Comparison of ENCODE assay signal across 26 mouse cellular contexts in genomic region chr3:153510048-153510630, GRCm38 (mm10).
"Had no signal": no experiment of that assay in that cellular context is flagged by ENCODE, and none has a peak within 500 bp of the region (broad histone marks: within the 10 kb centered on the region; RNA-seq: fewer than 3 reads in every experiment).

No protein-coding gene starts in this region.

- H3K4me2 ChIP-seq: kidney, embryonic 15.5 days; limb, embryonic 13.5 days; liver, embryonic 12.5 days; liver, embryonic 15.5 days; lung, embryonic 15.5 days; neural tube, embryonic 12.5 days; neural tube, embryonic 15.5 days had no signal

- H3K4me3 ChIP-seq: kidney, embryonic 15.5 days; layer of hippocampus, adult 2 months; limb, embryonic 10.5 days; limb, embryonic 13.5 days; liver, embryonic 12.5 days; liver, embryonic 15.5 days; lung, embryonic 15.5 days; megakaryocyte, embryonic 14.5 days; neural tube, embryonic 12.5 days; neural tube, embryonic 15.5 days had no signal

- H3K27ac ChIP-seq: kidney, embryonic 15.5 days; layer of hippocampus, adult 2 months; limb, embryonic 13.5 days; liver, embryonic 12.5 days; liver, embryonic 15.5 days; lung, embryonic 15.5 days; neural tube, embryonic 12.5 days; neural tube, embryonic 15.5 days; stomach, postnatal 0 days had no signal

- ATAC-seq: intestine, postnatal 0 days; liver, embryonic 12.5 days had no signal

- H3K9me3 ChIP-seq: kidney, embryonic 15.5 days; limb, embryonic 10.5 days; limb, embryonic 13.5 days; liver, embryonic 12.5 days; liver, embryonic 15.5 days; lung, embryonic 15.5 days; neural tube, embryonic 12.5 days; neural tube, embryonic 15.5 days had no signal

- H3K9ac ChIP-seq: kidney, embryonic 15.5 days; limb, embryonic 13.5 days; liver, embryonic 12.5 days; liver, embryonic 15.5 days; lung, embryonic 15.5 days; neural tube, embryonic 12.5 days; neural tube, embryonic 15.5 days had no signal

- DNase-seq: kidney, adult 8-10 months; kidney, postnatal 10 days; kidney, postnatal 36 days; layer of hippocampus, adult 9-11 months; liver; lung, adult 18-20 months; lung, postnatal 10 days; lung, postnatal 36 days; right cerebral cortex, adult 18-20 months; right cerebral cortex, postnatal 14 days; right cerebral cortex, postnatal 4 days; thymus, adult 2 months; thymus, postnatal 14 days; thymus, postnatal 4 days had no signal

- H3K36me3 ChIP-seq: liver, embryonic 15.5 days; lung, embryonic 15.5 days; neural tube, embryonic 12.5 days; neural tube, embryonic 15.5 days had no signal

- H3K27me3 ChIP-seq: kidney, embryonic 15.5 days; limb, embryonic 13.5 days; liver, embryonic 12.5 days; liver, embryonic 15.5 days; lung, embryonic 15.5 days; megakaryocyte, embryonic 14.5 days; neural tube, embryonic 12.5 days; neural tube, embryonic 15.5 days had no signal
